Mouse (Mus musculus) lung, adult 2 months (tissue): ENCODE results near the gene Synj2.

ENCODE experiments used
- CTCF ChIP-seq: fragments of 200-500 bp; IDR thresholded peaks from 2 replicates; pipeline ENCODE4 v1.5.1; 2011; ENCODE audit warnings: mild to moderate bottlenecking, low read length, control low read depth; ENCODE audit not compliant: insufficient read depth
- POLR2A ChIP-seq: fragments of 200-500 bp; IDR thresholded peaks from 2 replicates; pipeline ENCODE4 v1.6.1; 2011; ENCODE audit warnings: low read depth, mild to moderate bottlenecking, control low read depth, low read length, borderline replicate concordance; ENCODE audit errors: extremely low read depth

GRCm38 (mm10) chr17:6009606-6010005 lies 68.5 kb downstream of the Synj2 start:
- no peak for TF ChIP-seq CTCF
- TF ChIP-seq POLR2A = no peak
